Mouse (Mus musculus) kidney, embryonic 16.5 days (tissue): Measurements from ENCODE around the gene Mapkapk2. TPM values are rescaled to one million over a fixed set of nuclear protein-coding genes. Genes with fewer than 3 reads are reported as not detected.

Experiments used
- ATAC-seq: fragments of 200-750 bp; cut with Nextera tagmentation; 2 replicates; pipeline ENCODE4 v1.8.0; 2017; ENCODE audit warnings: moderate TSS enrichment; ENCODE audit not compliant: low FRiP score, low TSS enrichment
- H3K27ac ChIP-seq: fragments of 300-500 bp; sonication (generic); 2 replicates; pipeline ENCODE4 v1.5.1; 2014; ENCODE audit warnings: low read length
- H3K27me3 ChIP-seq: fragments of 300-500 bp; sonication (generic); 2 replicates; pipeline ENCODE4 v1.6.1; 2014; ENCODE audit warnings: low read length, control low read depth, mixed read lengths; ENCODE audit not compliant: insufficient read depth
- H3K36me3 ChIP-seq: fragments of 300-500 bp; sonication (generic); 2 replicates; pipeline ENCODE4 v1.6.1; 2014; ENCODE audit warnings: low read length, control low read depth, mixed read lengths; ENCODE audit not compliant: insufficient read depth
- H3K4me1 ChIP-seq: fragments of 300-500 bp; sonication (generic); 2 replicates; pipeline ENCODE4 v1.6.1; 2014; ENCODE audit warnings: low read length, control low read depth, mixed read lengths; ENCODE audit not compliant: insufficient read depth
- H3K4me2 ChIP-seq: fragments of 300-500 bp; sonication (generic); replicated peaks from 2 replicates; pipeline ENCODE4 v1.6.1; 2014; ENCODE audit warnings: low read depth, low read length
- H3K4me3 ChIP-seq: fragments of 300-500 bp; sonication (generic); 2 replicates; pipeline ENCODE4 v1.5.1; 2014; ENCODE audit warnings: mild to moderate bottlenecking, low read length
- H3K9ac ChIP-seq: fragments of 300-500 bp; sonication (generic); replicated peaks from 2 replicates; pipeline ENCODE4 v1.6.1; 2014; ENCODE audit warnings: low read length
- H3K9me3 ChIP-seq: fragments of 300-500 bp; sonication (generic); 2 replicates; pipeline ENCODE4 v1.6.1; 2016; ENCODE audit warnings: low read length, control low read depth
- WGBS: fragments of 180-500 bp; shearing (Covaris S2); extraction: QIAGEN DNeasy Blood & Tissue Kit; methylation state at CpG from one replicate; pipeline ENCODE4 v1.1.7; 2014; 5-methylcytosine and 5-hydroxymethylcytosine counted together
- polyA plus RNA-seq: library from polyadenylated mRNA; unstranded; fragments of >200 nt; fragmentation: Nextera tagmentation; extraction: Ambion mirVana; gene quantifications from 2 replicates; pipeline ENCODE4 v1.2.1, GENCODE M21; 2015

Mapkapk2 gene
- polyA plus RNA-seq, 1 experiment from 2014 or later, result 43.9 TPM

DNA sequence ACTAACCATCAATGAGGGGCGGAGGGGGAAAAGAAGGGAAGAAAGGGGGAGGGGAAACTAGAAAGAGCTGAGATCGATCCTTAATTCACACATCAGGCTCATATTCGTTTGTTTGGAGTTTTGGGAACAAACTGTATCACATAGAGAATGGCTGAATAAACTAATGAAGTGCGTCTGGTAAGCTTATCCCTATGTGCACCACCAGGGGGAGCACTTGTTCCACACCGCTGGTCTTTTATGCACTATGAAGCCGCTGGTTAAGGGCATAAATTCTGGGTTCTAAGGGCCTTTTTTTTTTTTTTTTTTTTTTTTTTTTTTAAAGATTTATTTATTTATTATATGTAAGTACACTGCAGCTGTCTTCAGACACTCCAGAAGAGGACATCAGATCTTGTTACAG lies 18.3 kb upstream of the Mapkapk2 start:
- H3K36me3 ChIP-seq, result no peaks in the 10 kb centered on the region
- H3K4me1 ChIP-seq, result peaks cover 14% of the 10 kb centered on the region
- H3K27ac ChIP-seq, result no peak overlapping the region
- no peak overlapping the region for H3K4me2 ChIP-seq
- ATAC-seq, result no peak
- H3K4me3 ChIP-seq, result no peak overlapping the region
- no peaks in the 10 kb centered on the region for H3K27me3 ChIP-seq
- 11% methylated on average over 6 of the region's 6 CpGs for WGBS
- no peaks in the 10 kb centered on the region for H3K9me3 ChIP-seq
- H3K9ac ChIP-seq, result no peak overlapping the region

DNA sequence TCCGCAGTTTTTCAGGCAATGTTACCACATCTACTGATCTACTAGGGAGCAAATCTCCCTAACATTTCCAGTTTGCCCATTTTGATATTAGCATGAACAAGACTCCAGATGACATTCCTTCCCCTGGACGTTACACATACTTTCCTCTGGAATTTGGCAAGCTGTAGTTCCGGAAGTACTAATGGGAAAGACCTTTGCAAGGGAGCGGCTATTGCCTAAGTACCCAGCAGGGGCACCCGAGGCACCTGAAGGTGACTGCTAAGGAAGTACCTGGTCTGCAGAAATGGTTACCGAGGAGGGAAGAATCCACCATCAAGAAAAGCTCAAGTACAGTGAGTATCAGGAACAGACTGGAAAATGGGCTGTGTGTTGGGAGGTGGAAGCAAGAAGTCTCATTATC lies 14.9 kb upstream of the Mapkapk2 start:
- Histone ChIP-seq H3K9me3 (no peaks in the 10 kb centered on the region), H3K4me1 (peaks cover 25% of the 10 kb centered on the region), H3K4me2 (0 out of 2 replicates have a peak overlapping the region, but pooled peaks have one; percentile 18), H3K4me3 (no peak overlapping the region), H3K27ac (no peak overlapping the region), H3K9ac (0 out of 2 replicates have a peak overlapping the region, but pooled peaks have one; percentile 22), H3K36me3 (no peaks in the 10 kb centered on the region), H3K27me3 (no peaks in the 10 kb centered on the region)
- no peak for ATAC-seq
- 36% methylated on average over 6 of the region's 6 CpGs for WGBS

DNA sequence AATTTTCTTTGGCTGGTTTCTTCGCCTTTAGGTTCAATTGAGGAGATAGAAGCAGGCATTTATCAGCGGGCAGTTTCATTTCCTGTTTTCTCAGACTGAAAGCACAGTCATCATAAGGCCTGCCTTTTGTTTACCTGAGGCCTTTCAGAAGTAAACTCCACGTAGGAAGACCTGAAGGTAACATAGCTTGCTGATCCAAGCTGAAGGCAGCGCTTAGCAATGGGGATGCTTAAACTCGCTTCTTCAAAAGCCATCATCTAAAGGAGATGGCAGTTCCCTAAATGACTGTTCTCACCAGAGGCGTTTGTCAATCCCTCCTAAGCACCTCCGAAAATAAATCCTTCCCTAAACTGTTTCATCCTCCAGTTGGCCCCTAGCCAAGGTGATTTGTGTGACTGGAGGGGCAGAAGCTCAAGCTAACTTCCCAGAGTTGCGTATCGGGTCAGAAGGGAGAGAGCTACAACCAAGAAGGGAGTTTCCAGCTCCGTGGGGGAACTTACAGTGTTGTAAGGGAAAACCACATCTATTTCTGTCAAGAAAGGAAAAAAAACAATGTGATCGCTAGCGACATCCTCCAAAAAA lies 13.0 kb upstream of the Mapkapk2 start:
- ATAC-seq, result no peak
- H3K36me3 ChIP-seq, result no peaks in the 10 kb centered on the region
- no peak overlapping the region for H3K4me2 ChIP-seq
- H3K27me3 ChIP-seq, result no peaks in the 10 kb centered on the region
- 36% methylated on average over 12 of the region's 12 CpGs for WGBS
- H3K9me3 ChIP-seq, result no peaks in the 10 kb centered on the region
- H3K4me1 ChIP-seq, result peaks cover 27% of the 10 kb centered on the region
- H3K27ac ChIP-seq, result peak overlapping the region; percentile 53; the same call in 1 of the 2 replicates
- H3K4me3 ChIP-seq, result no peak overlapping the region
- H3K9ac ChIP-seq, result no peak overlapping the region

DNA sequence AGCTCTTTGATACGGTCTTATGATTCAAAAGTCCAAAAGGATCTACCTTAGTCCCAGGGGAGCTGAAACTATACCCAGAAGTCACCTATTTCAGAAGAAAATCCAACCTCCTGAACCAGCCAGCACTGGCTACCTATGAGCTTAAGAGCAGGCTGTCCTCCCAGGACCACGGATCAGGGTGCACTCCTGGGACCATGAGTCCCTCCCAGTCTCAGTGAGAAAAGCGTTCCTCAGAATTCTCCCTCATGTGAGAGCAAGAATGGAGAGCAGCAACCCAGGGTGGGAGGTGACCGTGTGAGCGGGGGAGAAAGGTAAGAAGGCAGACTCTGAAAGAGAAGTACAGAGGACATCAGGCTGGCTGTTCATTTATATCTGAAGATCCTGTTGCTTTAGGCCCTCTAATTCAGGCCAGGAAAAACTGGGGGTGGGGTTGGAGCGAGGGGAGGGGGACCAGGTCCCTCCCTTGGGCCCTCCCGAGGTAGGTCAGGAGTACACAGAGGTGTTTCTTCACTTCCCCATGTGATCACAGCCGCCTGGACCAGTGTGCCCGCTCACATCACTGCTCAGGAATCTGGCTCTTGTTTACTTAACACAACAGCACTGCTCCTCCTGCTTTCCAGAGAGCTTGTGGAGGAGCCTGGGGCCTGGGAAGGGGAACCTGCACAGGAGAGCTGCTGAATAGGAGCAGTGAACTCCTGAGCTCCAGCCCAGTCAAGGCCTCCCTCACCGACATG lies 10.1 kb upstream of the Mapkapk2 start:
- Histone ChIP-seq H3K9ac (peak overlapping the region; percentile 19; the same call in 1 of the 2 replicates), H3K27me3 (no peaks in the 10 kb centered on the region), H3K9me3 (no peaks in the 10 kb centered on the region), H3K4me1 (peaks cover 25% of the 10 kb centered on the region), H3K36me3 (no peaks in the 10 kb centered on the region), H3K4me2 (no peak overlapping the region), H3K4me3 (no peak overlapping the region), H3K27ac (peak overlapping the region; percentile 86)
- WGBS, result 29% methylated on average over 10 of the region's 10 CpGs
- ATAC-seq, result peak; percentile 91

DNA sequence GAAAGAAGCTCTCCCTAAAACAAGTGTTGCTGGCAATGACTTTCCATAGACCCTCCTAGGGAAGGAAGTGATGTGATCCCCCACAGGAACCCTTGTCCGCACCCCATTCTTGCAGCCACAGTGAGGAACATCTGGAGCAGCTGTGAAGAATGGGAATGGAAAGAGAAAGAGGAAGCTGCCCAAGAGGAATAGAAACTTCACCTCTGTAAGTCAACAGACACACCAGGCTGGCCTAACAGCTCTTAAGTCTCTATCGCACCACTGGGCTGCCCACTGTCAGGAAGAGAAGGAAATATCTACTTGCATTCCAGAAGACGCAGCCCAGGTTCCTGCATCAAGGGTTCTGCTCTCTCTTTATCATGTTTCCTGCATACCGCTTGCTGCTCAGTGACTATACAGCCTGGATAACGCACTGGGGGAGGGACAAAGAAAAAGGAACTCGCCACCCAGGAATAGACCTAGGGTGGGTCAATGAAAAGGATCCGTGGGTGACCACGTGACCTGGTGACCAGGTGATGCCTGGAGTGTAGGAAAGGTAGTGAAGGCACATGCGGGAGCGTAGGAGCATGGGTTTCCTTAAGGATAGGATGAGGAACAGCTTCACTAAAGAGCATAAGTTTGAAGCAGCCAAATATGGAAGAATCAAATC lies 6.3 kb upstream of the Mapkapk2 start:
- Histone ChIP-seq H3K4me1 (peaks cover 15% of the 10 kb centered on the region), H3K9ac (no peak overlapping the region), H3K4me2 (no peak overlapping the region), H3K4me3 (no peak overlapping the region), H3K27me3 (no peaks in the 10 kb centered on the region), H3K36me3 (no peaks in the 10 kb centered on the region), H3K27ac (no peak overlapping the region), H3K9me3 (no peaks in the 10 kb centered on the region)
- no peak for ATAC-seq
- 77% methylated on average over 10 of the region's 10 CpGs for WGBS

DNA sequence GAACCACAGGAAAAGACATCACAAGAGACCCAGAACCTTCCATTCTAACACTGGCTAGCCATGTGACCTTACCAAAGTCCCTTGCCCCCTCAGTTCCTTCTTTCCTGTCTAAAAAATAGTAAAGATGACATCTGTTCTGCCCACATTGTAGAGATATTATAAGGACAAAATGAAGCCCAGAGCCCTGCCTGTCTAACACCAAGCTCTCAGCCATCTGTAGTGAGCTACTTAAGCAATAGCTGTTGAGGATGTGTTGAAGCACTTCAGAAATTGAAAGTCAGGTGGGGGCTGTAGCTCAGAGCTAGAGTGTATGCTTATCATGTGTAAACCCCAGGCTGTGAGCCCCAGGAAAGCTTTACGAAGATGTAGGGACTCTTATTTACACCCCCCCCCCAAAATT lies 3.2 kb upstream of the Mapkapk2 start:
- no peak for ATAC-seq

DNA sequence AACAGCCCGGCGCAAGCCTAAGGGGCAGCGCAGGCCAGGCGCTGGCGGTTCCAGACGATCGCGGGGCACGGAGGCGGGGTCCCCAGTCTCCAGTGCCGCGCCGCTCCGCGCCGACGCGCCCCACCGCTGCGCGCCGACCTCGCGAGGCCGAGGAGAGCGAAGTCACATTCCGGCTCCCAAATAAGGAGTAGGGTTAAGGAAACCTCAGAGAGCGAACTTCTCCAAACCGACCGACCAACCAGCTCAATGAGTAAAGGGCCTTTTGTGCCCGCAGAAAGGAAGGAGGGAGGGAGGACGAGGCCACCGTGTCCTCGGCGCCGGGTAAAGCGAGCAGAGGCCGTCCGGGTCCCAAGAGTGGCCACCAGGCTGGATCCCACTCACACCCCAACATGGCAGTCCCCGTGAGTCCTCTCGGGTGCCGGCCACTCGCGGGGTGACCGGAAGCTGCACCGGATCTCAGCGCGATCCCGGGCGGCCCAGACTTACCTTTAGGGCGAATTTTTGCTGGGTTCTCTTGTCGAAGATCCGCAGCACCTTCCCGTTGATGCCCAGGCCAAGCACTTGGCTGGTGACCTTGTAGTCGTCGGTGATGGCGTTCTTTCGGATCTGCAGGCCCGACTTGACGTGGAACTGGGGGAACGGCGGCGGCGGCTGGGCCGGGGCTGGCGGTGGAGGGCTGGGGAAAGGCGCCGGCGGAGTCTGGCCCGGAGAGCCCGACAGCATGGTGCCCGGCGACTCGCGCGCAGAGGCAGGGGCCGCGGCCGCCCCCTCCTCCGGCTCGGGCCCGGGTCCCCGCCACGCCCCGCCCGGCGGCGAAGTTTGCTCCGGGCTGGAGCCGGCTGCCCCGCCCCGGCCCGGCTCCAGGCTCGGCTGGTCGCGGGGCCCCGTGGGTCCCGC lies 575 bp downstream of the Mapkapk2 start:
- peak; percentile 72 for ATAC-seq
- H3K9ac ChIP-seq, result peak overlapping the region; percentile 85
- peak overlapping the region; percentile 84 for H3K4me3 ChIP-seq

More for the DNA sequence above, 3.2 kb upstream of the Mapkapk2 start:
- no peak overlapping the region for H3K4me2 ChIP-seq
- H3K36me3 ChIP-seq, result no peaks in the 10 kb centered on the region
- no peak overlapping the region for H3K27ac ChIP-seq
- no peak overlapping the region for H3K9ac ChIP-seq
- H3K4me1 ChIP-seq, result peaks cover 6% of the 10 kb centered on the region
- no peaks in the 10 kb centered on the region for H3K9me3 ChIP-seq
- no peaks in the 10 kb centered on the region for H3K27me3 ChIP-seq
- no peak overlapping the region for H3K4me3 ChIP-seq
- WGBS, result 89% methylated on average over 1 of the region's 1 CpGs

DNA sequence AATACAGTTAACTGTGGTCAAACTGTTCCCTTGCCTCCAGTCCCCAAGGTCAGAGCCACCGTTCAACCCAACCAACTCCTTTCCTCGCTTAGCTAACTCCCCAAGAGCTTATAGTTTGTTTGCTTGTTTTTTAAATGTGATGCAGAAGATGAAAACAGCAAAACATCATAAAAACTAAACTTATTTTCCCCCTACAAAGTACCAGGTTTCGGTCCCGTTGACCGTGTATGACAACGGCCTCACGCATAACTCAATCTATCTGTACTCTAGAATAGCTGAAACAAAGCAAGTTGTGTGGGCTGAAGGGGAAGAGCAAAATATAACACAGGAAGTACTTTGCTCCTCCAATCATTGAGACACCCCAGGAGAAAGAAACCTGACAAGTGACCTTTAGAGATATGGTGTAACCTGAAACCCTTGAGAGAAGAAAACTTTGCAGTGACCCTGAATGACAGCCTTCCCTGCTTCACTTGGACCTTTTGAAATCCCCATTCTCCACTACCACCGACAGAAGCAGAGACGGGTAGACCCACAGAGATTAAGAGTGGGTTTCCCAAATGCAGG lies 1.4 kb downstream of the Mapkapk2 start:
- H3K4me1 ChIP-seq, result peaks cover 40% of the 10 kb centered on the region
- WGBS, result 12% methylated on average over 9 of the region's 9 CpGs
- ATAC-seq, result no peak; the same call in 1 of the 2 replicates

More for the DNA sequence above, 575 bp downstream of the Mapkapk2 start:
- H3K4me1 ChIP-seq, result peaks cover 34% of the 10 kb centered on the region
- WGBS, result under 1% methylated on average over 88 of the region's 98 CpGs
- peak overlapping the region; percentile 83 for H3K4me2 ChIP-seq
- no peaks in the 10 kb centered on the region for H3K9me3 ChIP-seq
- H3K36me3 ChIP-seq, result no peaks in the 10 kb centered on the region
- peak overlapping the region; percentile 92 for H3K27ac ChIP-seq
- H3K27me3 ChIP-seq, result no peaks in the 10 kb centered on the region

DNA sequence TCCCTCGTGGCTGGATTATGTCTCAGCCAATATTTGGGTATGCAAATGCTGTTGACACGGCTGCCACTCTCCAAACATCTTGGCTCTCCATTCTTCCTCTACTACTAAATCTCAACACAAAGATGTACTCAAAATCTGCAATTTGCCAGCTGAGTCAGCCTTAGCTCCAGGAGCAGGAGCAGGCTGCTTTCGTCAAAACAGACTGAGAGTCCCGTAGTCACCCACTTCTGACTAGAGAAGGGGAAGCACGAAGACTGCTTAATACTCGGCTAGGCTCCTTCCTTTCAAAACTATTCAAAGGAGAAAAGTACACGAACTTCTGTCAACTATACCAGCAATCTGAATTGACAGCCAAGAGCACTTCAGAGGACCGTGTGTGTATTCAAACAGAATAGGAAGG lies 2.1 kb downstream of the Mapkapk2 start:
- H3K4me2 ChIP-seq, result peak overlapping the region; percentile 83
- peaks cover 47% of the 10 kb centered on the region for H3K4me1 ChIP-seq
- 25% methylated on average over 8 of the region's 8 CpGs for WGBS
- H3K27ac ChIP-seq, result no peak overlapping the region
- H3K9ac ChIP-seq, result peak overlapping the region; percentile 85
- peak overlapping the region; percentile 84 for H3K4me3 ChIP-seq
- ATAC-seq, result no peak
- no peaks in the 10 kb centered on the region for H3K36me3 ChIP-seq
- no peaks in the 10 kb centered on the region for H3K27me3 ChIP-seq
- H3K9me3 ChIP-seq, result no peaks in the 10 kb centered on the region

More for the DNA sequence above, 1.4 kb downstream of the Mapkapk2 start:
- no peaks in the 10 kb centered on the region for H3K36me3 ChIP-seq
- peak overlapping the region; percentile 92 for H3K27ac ChIP-seq
- peak overlapping the region; percentile 84 for H3K4me3 ChIP-seq
- H3K27me3 ChIP-seq, result no peaks in the 10 kb centered on the region
- peak overlapping the region; percentile 83 for H3K4me2 ChIP-seq
- peak overlapping the region; percentile 85 for H3K9ac ChIP-seq
- H3K9me3 ChIP-seq, result no peaks in the 10 kb centered on the region
